Mouse (Mus musculus) layer of hippocampus, adult 11-12 months (tissue): ENCODE data around the gene Asb7.

Experiments
- DNase-seq: peaks from one replicate; pipeline ENCODE4 v3.0.0; 2022; ENCODE audit warnings: low spot score

Gene Asb7

DNA sequence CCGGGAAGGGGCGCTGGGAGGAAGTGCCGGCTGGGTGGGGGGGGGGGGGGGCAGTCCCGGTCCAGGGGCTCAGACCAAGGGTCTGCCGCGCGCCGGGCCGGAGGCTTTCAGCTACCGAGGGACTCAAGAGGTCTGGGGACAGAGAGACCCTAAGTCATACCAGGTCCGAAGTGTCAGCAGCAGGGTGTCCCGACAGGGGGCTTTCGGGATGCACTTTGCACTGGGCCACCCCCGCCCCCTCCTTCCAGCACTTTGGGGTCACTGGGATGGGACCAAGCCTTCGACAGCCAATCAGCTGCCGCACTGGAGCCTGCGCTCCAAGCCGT, at the start of gene Asb7:
TSS of gene Asb7 (minus strand) at position 303 of the 326 bp plus-strand sequence.
- no peak for DNase-seq

- no peak for DNase-seq
Observed at GRCm38 (mm10) chr7:66737418-66737817, 48.0 kb upstream of the Asb7 start.

DNA sequence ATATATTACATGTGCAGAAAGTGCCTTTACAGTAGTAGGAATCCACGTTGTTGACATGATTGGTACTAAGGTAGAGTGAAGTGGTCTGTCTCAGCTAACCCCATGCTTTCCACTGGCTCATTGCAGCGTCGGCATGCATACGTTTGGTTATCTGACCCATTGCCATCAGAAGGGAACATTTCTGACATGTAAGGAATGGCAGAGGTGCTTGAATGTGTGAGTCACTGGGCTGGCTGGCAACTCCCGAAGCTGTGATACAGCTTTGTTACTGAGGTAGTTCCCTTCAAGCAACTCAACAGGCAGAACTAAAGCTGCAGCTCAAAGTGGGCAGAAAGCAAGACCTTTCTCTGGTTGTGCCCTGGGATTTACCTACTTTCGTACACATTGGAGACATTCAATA, 45.6 kb upstream of the Asb7 start:
- DNase-seq = no peak

DNA sequence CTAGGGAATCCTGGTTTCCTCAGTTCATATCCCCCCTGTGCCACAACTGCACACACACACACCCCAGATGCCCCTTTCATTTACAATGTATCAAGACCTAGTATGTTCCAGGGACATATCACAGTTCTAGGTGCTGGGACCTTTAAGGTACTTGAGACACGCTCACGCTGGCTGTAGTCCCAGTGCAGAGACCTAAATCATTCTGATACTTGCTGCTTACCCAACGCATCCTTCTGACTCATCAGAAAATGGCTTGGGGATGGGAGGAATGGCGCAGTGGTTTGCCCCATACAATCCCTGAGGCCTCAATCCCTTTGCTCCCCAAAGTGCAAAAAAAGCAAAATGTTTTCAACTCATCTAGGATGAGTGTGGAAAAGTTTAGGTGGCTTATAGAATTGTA, 45.1 kb upstream of the Asb7 start:
- DNase-seq = no peak

- DNase-seq = no peak
Observed at GRCm38 (mm10) chr7:66733882-66734281, 44.5 kb upstream of the Asb7 start.

DNA sequence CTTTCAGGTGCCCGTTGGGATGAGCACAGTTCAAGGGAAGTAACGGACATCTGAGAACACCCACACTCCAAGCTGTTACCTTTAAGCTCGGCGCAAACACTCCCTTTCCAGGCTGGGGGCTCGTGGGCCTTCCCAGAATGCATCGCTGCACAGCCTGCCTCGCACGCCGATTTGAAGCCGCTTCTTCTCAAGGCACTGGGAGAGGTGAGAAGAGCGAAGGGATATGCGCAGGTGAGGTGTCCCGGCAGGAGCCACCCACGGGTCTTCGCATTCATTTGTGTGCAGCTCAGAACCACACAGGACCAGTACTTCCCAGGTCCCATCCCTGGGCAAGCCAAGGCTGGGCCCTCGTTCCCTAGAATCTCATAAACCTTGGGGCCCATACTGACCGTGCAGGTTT, 44.0 kb upstream of the Asb7 start:
- DNase-seq = no peak

- no peak for DNase-seq
Observed at GRCm38 (mm10) chr7:66729232-66729631, 39.8 kb upstream of the Asb7 start.

GRCm38 (mm10) chr7:66728072-66728471, 38.7 kb upstream of the Asb7 start:
- no peak for DNase-seq

DNA sequence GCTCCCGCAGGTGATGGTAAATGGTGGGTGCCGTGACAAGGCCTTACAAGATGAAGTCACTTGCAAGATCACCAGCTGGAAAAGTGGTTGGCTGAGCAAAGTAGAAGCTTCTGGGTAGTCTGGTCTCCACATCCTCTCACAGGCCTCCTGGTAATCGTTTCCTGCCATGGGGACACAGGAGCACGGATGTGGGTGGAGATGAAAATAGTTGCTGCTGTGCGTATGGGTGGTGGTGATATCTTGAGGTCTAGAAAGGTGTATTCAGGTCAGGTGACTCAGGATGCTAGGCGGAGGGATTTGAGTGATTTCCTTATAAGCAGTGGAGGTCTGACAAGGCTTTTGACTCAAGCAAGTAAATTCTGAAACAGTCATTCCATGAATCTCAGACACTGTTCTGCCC, 35.6 kb upstream of the Asb7 start:
- no peak for DNase-seq

DNA sequence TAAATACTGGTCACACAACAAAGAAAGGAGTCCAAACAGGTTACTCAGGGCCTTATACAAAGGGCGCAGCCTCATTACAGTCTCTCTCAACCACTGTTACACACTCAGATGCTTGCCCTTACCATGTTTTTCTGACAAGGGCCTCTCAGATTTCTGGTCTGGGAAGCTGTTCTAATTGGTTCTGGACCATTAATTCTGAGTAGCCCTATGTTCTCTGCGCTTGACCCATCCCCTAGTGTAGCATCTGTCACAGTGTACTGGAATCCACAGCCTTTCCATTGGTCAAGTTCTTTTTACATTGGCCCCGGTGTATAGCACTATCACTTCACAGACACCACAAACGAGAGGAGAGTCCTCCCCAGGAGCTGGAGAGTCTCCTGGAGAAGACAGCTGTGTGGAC, 35.1 kb upstream of the Asb7 start:
- no peak for DNase-seq

DNA sequence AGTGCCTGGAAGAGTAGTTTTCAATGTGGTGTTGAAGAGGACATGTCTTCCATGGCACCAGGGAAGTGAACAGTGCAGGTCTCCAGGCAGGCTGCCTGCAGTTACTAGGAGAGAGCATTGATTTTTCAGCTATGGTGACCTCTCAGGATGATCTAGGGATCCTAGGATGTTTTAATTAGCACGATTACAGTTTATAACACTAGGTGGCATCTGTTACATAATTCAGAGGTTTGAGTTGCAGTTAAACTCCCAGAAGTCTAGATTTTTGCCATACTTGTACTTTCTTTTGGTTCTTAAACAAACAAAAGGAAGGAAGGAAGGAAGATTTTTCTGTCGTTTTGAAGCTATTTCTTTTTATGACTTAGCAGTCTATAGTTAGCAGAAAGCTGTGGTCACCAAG, 21.8 kb upstream of the Asb7 start:
- DNase-seq = no peak

DNA sequence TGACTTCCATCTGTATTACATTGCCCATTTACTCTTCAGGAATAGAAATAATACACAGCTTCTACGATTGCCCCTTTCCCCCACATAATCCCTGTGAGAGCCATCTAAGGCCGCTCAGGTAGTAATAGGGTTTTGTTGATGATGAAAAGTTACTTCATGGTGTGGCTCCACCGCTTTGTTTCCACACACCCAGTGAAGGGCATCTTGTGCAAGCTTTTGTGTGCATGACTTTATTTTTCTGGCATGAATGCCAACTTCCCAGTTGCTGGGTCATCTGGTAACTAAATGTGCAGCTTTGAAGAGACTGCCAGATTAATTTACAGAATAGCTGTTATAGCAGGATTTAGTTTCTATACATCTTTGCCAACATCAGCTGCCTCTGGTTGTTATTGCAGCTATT, 15.2 kb upstream of the Asb7 start:
- DNase-seq = no peak

DNA sequence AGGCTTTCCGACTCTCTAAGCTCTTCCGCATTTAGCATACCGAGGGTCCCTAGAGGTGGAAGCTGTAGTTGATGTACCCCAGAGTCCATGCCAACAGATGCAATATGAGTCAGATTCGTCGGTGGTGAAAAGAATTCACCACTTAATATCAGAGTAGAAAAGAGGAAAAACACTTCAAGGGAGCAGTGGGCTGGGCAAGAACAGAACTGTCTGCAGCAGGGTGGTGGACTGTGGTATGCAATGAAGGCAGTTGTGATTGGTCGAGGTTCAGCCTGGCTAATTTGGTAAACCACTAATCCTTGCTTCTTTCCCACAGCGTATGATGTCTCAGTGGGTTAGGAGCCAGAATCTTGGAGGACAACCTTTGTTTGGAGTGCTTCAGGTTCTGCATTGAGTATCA, 13.3 kb upstream of the Asb7 start:
- DNase-seq = no peak

DNA sequence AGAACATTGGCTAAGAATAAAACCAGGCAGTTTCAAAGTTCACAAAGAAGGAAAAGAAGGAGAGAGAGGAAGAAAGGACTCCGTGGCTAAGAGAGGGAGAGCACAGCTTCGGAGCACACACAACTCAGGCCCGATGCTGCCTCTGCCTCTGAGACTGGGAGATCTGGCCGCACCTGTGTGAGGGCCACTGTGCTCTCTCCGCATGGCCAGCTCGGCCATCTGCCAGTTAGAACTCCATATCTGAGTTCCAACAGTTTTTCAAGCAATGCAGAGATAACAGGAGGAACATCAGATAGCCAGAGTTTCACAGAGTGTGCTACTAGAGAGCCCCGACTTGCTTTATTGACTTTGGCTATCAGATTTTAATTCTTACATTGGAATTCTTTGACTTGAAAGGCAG, 5.1 kb upstream of the Asb7 start:
- DNase-seq = no peak

DNA sequence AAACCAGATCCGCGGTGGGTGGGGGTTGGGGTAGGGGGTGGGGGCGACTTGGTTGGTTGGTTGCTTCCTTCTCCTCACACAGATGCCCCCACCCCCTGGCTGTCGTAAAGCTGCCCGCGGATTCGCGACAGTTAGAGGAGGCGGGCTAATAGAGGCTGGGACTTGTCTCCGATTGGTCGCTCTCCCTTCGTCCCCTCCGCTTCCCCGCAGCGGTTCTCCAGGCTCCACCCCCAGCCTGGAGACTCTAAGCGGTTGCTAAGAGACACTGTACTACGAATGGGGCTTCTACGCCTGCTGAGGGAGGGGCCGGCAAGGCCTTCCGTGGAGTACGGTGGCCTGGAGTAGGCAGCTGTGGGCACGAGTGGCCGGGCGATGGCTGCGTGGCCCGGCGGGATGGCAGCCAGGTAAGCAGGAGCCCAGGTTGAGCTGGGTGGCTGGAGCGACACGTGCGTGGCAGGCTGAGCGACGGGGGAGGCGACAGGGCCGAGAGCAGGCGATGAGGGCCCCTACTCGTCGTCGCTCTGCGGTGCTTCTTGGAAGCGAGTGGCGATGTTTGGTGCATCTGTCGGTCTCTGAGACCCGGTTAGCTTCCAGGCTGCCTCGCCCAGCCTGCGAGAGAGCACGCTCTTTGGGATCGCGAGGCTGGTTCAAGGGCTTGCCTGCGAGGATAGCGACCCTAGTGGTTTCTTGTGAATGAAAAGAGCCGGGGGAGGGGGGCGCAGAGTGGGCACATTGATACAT, 394 bp upstream of the Asb7 start, which contains the start of gene Lins1:
TSS of gene Lins1 (plus strand) at position 270 of the 741 bp plus-strand sequence.
- DNase-seq = peak; percentile 99

- peak; percentile 8 for DNase-seq
Observed at GRCm38 (mm10) chr7:66688721-66689120, 675 bp downstream of the Asb7 start.

- DNase-seq = no peak
Observed at GRCm38 (mm10) chr7:66682119-66682863, 7.1 kb downstream of the Asb7 start.

GRCm38 (mm10) chr7:66675800-66676199, 13.6 kb downstream of the Asb7 start:
- DNase-seq = no peak

DNA sequence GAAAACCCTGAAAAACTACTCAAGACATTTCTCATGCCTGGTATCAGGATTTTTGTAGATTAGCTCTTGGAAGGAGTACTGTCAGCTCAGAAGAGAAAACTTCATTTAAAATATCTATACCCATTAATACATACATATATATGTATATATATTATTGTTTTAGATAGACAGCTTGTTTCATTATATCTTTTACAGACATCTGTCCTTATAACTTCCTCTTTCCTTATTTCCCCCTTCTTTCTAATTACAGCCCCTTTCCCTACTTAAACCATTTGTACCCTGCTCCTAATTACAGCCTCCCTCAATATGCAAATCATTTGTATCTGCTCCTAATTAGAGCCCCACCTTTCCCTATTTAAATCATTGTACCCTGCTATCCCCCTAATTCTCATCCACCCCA, 22.3 kb downstream of the Asb7 start:
- DNase-seq = no peak

DNA sequence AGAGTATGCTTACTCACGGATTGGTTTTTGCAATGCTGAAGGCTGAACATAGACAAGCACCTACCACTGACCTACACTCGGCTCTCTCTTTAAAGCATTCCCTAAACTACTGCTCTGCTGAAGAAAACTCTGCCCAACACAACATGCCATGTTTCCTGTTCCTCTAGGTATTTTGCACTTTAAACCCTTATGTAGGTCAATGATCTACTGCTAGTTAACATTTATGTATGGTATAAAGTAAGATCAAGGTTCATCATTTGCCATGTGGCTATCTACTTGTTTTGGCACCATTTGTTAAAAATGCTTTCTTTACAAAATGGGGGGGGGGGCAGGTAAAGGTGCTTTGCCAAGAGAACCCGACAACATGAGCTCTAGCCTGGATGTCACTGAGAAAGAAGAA, 25.8 kb downstream of the Asb7 start:
- DNase-seq = no peak

- DNase-seq = peak; percentile 88
Observed at GRCm38 (mm10) chr7:66661572-66661971, 27.8 kb downstream of the Asb7 start.

DNA sequence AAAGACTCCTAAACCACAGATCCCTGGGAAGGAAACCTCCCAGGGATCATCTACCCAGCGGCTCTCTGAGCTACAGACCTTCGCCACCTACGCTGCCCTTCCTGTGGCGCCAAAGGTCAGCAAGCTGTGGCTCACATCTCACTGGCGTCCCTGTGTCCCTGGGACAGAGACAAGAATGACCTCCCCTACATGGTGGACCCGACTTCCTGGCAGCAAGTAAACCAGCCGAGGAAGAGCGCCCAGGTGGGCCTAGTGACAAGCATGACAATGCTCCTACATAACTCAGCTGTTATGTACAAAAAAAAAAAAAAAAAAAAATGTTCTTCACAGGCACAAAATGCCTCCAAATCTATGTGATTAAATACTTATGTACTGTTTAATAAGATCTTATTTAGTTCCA, 28.4 kb downstream of the Asb7 start:
- no peak for DNase-seq

GRCm38 (mm10) chr7:66660291-66660690, 29.1 kb downstream of the Asb7 start:
- DNase-seq = no peak

DNA sequence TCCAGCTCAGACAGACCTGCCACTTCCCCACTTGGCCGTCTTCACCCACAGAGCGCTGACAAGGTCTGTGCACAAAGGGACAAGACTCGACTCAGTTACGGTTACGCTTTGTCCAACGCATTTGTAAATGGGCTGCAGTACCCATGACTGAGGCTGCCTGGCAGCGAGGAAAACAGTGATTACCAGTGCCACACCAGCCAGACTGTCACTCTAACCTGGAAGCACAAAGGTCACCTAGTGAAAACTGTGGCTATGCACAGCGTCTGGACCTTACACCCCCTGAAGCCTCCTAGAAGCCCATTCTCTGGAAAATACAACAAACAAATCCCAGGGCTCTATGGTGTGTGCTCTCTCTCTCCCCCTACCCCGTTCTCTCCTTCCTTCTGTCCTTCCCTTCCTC, 33.9 kb downstream of the Asb7 start:
- no peak for DNase-seq
